Mouse (Mus musculus): ENCODE measurements at regions not wholly inside any gene's neighbourhood (a gene's known extent, or its start where the extent isn't known, plus 50 kb on each side); places are given as distances from the start of the nearest gene placed in this dataset.
A peak's percentile ranks its signal among the peaks of the same experiment; 100 is the strongest.

DNA sequence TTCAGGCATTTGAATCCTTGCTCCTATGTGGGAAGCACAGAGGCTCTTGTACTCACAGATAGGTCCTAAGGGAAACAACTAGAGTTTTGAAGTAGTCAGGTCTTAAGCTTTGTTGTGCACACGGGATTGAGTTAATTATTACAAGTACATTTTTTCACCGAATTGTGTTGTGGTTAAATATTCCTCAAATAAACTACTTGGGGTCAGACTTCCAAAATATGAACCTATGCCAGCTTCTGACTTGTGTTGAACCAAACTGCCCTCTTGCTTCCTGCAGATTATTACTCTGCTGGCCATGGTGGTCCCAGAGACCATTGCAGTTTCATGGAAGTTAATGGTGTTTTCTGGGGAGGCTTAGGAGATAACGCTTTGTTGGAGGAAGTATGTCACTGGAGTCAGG lies 105.5 kb upstream of the Fggy start:
- DNase-seq, result no peak
- intact Hi-C loops (cut with DNase I), result no loop called here

DNA sequence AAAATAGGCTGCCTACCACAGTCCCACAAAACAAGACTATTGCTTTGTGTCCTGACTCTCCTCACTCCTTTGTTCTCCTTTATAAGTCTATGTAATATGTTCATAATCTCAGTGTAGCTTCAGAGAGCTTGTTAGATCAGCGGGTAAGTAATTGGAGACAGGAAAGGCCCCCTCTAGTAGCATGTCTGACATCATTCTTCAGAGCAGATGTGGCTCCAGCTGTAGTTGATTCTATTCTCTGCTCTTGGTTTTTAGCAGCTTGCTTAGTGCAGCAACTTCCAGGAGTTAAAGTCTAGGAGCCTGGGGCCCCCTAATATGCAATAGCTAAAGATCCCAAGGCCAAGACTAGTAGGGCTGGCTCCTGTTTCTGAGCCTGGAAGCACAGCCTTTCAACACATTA lies 101.0 kb upstream of the Fggy start:
- DNase-seq, result peak; percentile 27 to 30
- intact Hi-C loops (cut with DNase I), result no loop called here

DNA sequence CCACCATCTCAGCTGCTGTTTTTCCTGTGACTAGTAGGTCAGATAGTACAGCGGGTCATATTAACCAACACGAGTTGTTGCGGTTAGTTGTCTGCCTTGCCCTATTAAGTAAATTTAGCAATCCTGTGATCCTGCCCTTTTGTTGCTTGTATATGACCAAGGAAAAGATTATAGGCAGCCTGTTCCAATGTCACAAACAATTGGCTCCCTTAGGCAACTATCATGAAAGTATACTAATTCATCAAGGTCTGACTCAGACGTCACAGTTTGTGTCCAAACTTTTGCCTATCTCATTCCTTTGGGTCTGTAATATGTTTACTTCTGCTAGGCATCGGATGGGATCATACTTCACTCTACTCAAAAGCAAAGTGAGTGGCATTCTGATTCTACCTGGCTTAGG lies 100.4 kb upstream of the Fggy start:
- no peak for DNase-seq
- intact Hi-C loops (cut with DNase I), result no loop called here

DNA sequence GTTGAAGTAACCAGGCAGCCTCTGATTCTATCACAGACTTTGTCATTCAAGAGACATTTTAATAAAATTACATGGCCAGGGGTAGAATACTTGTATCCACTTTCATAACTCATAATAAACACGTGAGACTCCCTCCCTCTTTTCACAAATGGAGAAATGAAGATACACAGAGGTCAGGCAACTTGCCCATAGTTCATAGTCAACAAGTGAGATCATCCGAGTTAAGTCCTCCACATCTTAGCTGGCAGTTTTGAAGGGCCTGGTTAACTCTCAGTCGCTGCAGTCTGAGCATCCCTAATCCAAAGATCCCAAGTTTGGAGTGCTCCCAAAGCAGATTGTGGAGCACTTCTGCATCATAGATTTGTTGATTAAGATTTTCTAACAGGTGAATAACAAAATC lies 94.8 kb upstream of the Fggy start:
- intact Hi-C loops (cut with DNase I), result no loop called here
- DNase-seq, result peak; percentile 48 to 51

GRCm38 (mm10) chr4:95463082-95463825 lies 94.1 kb upstream of the Fggy start:
- DNase-seq, result peak; percentile 41 to 48
- intact Hi-C loops (cut with DNase I), result no loop called here

- intact Hi-C loops (cut with DNase I), result no loop called here
These were observed 90.7 kb upstream of the Fggy start for GRCm38 (mm10) chr4:95466647-95467046.

DNA sequence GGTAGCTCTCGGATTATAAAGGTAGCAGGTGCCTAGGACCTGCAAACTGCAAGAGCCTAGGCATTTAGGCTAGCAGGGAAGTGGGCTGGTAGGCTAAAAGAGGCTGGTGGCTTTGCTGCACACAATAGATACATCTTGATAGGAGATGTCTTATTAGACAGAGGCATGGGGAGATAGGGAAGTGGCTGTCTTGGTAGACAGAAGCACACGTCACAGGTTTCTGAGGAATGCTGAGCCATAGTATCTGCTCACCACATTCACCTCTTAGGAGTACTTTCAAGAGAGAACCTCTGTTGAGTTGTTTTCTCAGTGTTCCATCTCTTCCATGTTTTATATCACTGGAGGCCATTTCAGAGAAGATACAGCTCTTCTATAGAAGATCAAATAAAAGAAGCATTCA lies 89.8 kb upstream of the Fggy start:
- no peak for DNase-seq
- intact Hi-C loops (cut with DNase I), result no loop called here

More at GRCm38 (mm10) chr4:95466647-95467046, 90.7 kb upstream of the Fggy start:
- DNase-seq, result no peak

GRCm38 (mm10) chr4:95474726-95475406 lies 82.4 kb upstream of the Fggy start:
- intact Hi-C loops (cut with DNase I), result no loop called here
- no peak for DNase-seq

DNA sequence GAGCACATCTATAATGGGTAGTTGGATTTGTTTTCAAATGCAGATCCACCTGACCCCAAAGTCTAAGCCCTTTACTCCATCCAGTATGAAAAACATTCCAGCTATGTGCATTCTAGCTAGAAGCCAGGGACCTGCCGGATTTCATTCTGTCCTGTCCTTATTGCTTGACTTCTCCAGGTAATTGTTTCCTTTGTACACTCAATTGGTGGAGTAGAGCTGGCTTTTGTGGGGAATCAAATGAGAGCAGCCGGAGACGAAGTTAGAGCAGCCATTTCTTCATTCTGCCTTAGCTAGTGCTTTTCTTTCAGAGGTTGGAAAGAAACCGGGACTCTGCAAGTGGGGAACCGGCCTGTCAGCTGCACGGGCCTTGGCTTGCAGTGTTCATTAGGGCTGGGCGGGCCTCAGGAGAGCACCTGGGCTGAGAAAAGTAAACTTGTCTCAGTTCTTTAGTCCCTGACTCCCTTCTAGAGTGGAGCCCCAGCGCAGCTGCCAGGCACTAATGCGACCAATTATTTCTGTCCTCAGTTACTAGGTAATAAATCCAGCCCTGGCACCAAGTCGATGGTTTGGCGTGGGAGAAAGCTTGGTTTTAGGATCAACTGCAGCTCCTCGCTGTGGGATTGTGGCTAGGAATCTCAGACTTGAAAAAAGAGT lies 81.1 kb upstream of the Fggy start:
- no peak for DNase-seq
- intact Hi-C loops (cut with DNase I), result no loop called here

DNA sequence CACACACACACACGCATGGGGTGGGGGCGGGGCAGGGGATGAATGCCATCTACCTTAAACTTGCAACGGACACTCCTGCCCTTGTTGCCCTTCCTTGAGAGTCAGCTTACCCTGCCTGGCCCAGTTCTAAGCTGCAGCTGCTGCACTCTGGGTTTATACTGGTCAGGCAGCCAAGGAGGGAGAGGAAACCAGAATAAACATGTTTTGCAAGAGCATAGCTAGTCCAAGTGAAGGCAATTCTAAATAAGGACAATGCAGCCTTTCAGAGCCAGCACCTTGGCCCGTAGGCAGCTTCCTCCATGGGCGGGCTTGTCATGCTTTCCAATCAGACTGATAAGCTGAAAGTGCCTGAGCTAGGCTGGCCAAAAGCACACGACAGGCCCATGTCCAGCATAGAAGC lies 73.7 kb upstream of the Fggy start:
- DNase-seq, result peak; percentile 70
- intact Hi-C loops (cut with DNase I), result loop anchor here (5.0 kb wide), 1 partner anchor 249 kb away; no protein-coding TSS in a partner anchor

DNA sequence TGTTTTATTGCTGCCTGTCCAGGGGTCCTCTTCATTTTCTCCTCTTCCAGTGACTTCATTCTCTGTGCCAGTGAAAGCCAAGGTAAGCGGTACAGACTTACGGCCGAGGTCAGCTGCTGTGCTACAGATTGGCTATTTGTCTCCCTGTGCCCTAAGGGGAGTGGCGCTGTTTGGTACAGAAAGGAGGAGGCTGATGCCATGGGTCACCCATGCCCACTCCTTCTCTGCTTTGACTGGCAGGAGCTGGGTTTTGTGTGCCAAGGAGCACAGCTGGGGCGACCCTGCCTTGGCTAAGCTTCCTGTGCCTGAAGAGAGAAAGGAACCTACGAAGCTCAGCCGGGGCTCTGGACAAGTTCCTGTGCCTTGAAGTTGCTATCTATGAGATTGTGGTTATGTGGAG lies 70.0 kb upstream of the Fggy start:
- intact Hi-C loops (cut with DNase I), result no loop called here
- DNase-seq, result no peak

DNA sequence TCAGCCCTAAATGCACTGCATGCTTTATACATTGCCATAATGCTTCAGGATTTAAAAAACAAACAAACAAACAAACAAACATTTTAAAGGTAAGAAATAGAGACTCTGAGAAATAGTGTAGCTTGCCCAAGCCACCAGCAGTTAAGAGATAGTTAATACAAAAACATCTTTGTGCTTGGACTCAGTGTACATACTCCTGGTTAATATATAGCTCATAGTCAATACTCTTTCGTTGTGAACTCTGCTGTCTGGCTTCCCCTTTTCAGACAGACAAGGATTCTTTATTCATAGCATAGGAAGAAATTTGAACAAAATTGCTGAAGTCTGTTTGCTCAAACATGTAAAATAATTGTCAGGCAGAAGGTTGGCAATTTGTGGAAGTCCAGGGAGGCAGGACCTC lies 69.3 kb upstream of the Fggy start:
- DNase-seq, result no peak
- intact Hi-C loops (cut with DNase I), result no loop called here

DNA sequence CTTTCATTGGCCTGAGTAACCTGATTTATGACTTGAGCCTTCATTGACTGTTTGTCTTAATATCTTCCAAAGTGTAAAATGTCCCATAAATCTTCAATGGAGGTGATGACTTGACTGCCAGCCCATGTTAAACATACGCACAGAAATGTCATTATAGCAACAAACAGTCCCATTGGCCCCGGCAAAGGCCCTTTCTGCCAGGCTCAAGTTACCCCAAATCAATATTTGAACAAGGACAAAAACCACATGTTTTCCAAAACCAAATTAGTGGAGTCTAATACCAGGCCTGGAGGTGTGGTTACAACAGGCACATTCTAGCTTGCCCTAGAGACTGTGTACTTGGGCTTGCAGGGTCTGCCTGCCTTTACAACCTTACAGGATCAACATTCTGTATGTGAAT lies 68.2 kb upstream of the Fggy start:
- intact Hi-C loops (cut with DNase I), result no loop called here
- no peak for DNase-seq

GRCm38 (mm10) chr4:95500265-95500664 lies 57.0 kb upstream of the Fggy start:
- intact Hi-C loops (cut with DNase I), result no loop called here
- DNase-seq, result peak; percentile 46 to 62

DNA sequence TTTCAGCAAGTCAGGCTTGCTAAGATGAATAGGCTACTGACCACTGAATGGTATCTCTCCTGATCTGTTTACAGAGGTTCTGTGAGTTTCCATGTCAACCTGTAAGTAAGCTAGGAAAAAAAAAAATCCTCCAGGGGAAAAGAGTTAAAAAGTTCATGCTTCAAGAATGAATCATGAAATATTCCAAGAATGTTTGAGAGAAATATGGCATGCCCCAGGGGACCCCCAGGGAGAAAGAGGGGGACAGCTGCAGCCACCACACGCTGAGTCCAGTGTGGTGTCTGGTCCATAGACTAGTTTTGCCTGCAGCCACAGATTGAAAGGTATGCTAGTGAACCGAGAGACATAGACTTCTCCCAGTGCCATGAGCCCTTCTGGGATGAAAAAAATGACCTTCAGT lies 56.1 kb upstream of the Fggy start:
- DNase-seq, result peak; percentile 19 to 23
- intact Hi-C loops (cut with DNase I), result no loop called here

- no peak for DNase-seq
These were observed 50.0 kb upstream of the Fggy start for GRCm38 (mm10) chr4:95507141-95507945.

More at GRCm38 (mm10) chr4:95507141-95507945, 50.0 kb upstream of the Fggy start:
- intact Hi-C loops (cut with DNase I), result no loop called here

Data from heart, postnatal 10 days (tissue).